Mouse (Mus musculus): ENCODE data around the gene Asf1a.
"Not testable (repeated sequence)": the region's sequence is repeated elsewhere in the genome, so short reads cannot be mapped to it uniquely, and the experiment has no call there.

Gene Asf1a

DNA sequence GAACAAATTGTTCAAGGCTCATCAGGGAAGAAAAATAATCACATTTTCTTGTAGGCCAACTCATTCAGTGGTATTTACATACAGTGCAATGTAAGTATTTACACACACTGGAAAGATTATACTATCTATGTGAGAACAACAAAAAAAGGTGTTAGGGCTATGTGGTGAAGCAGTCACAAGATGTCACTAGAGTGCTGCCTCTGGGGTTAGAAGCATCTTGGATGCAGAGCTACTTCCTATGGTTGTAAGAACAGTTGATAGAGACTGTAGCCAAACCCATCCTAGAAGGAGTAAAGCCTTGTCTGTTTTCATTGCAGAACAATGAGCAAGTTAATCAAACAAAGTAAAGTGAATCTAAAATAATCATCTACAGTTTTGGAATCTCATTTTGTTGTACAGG lies 45.0 kb downstream of the Asf1a start:
- no peak for DNase-seq (ENCODE audit: low spot score)

DNA sequence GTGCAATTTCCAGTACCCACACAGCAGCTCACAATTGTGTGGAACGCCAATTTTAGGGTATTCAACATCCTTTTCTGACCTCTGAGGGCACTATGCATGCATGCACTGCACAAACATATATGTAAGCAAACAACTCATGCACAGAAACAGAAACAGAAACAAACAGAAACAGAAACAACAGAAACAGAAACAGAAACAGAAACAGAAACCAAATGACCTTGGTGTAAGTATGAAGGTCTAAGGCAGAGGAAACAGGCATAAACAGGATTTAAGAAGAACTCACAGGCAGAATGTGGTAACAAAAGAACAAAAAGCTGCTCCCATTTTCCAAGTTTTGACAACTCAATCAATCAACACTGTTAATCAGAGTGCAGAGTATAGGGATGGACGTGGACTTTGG lies 54.1 kb downstream of the Asf1a start:
- DNase-seq (ENCODE audit: low spot score), result no peak

- DNase-seq (ENCODE audit: low spot score), result not testable (repeated sequence)
Observed at GRCm38 (mm10) chr10:53654239-53654638, 57.7 kb downstream of the Asf1a start.
